Mouse (Mus musculus) cerebellum, adult 2 months (tissue): ENCODE data around the gene Tbc1d10c. TPM values are rescaled to one million over a fixed set of nuclear protein-coding genes. Genes with fewer than 3 reads are reported as not detected.
"Not testable (repeated sequence)": the region's sequence is repeated elsewhere in the genome, so short reads cannot be mapped to it uniquely, and the experiment has no call there.

Experiments used
- DNase-seq, 2 experiments: peaks; one replicate each; pipeline ENCODE4 v3.0.0; 2021
- H3K27ac ChIP-seq: fragments of 200-500 bp; 2 replicates; pipeline ENCODE4 v1.5.1; 2012; ENCODE audit warnings: low read length, control low read depth, inconsistent platforms; ENCODE audit not compliant: insufficient read depth
- H3K27me3 ChIP-seq: fragments of 200-500 bp; 2 replicates; pipeline ENCODE4 v1.6.1; 2012; ENCODE audit warnings: inconsistent platforms, mild to moderate bottlenecking, low read length, moderate library complexity; ENCODE audit not compliant: control insufficient read depth, insufficient read depth
- H3K4me1 ChIP-seq: fragments of 200-500 bp; 2 replicates; pipeline ENCODE4 v1.6.1; 2011; ENCODE audit warnings: low read length; ENCODE audit not compliant: control insufficient read depth, insufficient read depth
- H3K4me3 ChIP-seq: fragments of 200-500 bp; replicated peaks from 2 replicates; pipeline ENCODE3; 2011; ENCODE audit warnings: mild to moderate bottlenecking, low read depth, low read length, control low read depth; ENCODE audit not compliant: insufficient read depth
- CTCF ChIP-seq: fragments of 200-500 bp; IDR thresholded peaks from 2 replicates; pipeline ENCODE4 v1.5.1; 2011; ENCODE audit warnings: low read depth, mild to moderate bottlenecking, control low read depth, low read length, moderate library complexity, borderline replicate concordance; ENCODE audit not compliant: insufficient read depth
- POLR2A ChIP-seq: fragments of 200-500 bp; IDR thresholded peaks from 2 replicates; pipeline ENCODE4 v1.6.1; 2011; ENCODE audit warnings: low read length, control low read depth, borderline replicate concordance; ENCODE audit not compliant: insufficient read depth
- WGBS: fragments of 180-500 bp; shearing (Covaris S2); methylation state at CpG from one replicate; pipeline ENCODE4 v1.1.7; 2018; 5-methylcytosine and 5-hydroxymethylcytosine counted together
- polyA plus RNA-seq: library from polyadenylated mRNA; depleted of rRNA; stranded (reverse); fragments of >200 nt; gene quantifications from 2 replicates; pipeline ENCODE4 v1.2.3, GENCODE M21; 2012; rRNA removed

Gene Tbc1d10c
- polyA plus RNA-seq, 1 experiment, result 1.1 TPM

DNA sequence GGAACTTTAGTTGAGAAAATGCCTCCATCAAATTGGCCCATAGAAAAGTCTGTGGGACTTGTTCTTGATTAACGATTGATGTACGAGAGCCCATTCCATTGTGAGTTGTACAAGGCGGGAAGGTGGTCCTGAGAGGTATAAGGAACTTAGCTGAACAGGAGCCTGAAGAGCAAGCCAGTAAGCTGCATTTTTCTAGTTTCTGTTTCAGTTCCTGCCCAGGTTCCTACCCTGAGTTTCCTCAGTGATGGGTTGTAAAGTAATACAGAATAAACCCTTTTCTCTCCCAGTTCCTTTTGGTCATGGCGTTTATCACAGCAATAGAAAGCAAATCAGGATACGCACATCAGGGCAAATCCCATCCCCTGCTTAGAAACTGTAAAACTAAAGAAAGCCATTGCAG, 53.2 kb downstream of the Tbc1d10c start:
- WGBS, result 88% methylated on average over 5 of the region's 5 CpGs
- no peak for DNase-seq

DNA sequence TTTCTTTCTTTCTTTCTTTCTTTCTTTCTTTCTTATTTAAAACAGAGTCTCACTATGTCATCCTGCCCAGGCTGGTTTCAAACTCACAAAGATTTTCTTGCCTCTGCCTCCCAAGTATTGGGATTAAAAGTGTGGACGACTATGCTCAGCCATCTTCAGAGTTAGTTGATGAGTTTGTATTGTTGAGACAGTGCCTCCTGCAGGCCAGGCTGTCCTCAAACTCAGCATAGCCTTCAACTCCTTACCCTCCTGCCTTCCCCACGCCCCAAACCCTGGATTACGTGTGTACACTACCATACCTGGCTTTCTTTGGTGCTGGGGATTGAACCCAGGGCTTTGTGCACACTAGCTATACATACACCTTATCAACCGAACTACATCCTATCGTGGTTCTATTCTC, 54.6 kb downstream of the Tbc1d10c start:
- Histone ChIP-seq H3K27ac (no peak overlapping the region), H3K4me3 (no peak overlapping the region), H3K27me3 (no peaks in the 10 kb centered on the region), H3K4me1 (no peaks in the 10 kb centered on the region)
- WGBS, result 82% methylated on average over 5 of the region's 5 CpGs
- DNase-seq, result no peak
- TF ChIP-seq POLR2A (no peak), CTCF (no peak)

More for the DNA sequence above, 53.2 kb downstream of the Tbc1d10c start:
- TF ChIP-seq CTCF (no peak), POLR2A (no peak)
- no peak overlapping the region for H3K27ac ChIP-seq
- no peak overlapping the region for H3K4me3 ChIP-seq
- H3K4me1 ChIP-seq, result no peaks in the 10 kb centered on the region
- no peaks in the 10 kb centered on the region for H3K27me3 ChIP-seq

DNA sequence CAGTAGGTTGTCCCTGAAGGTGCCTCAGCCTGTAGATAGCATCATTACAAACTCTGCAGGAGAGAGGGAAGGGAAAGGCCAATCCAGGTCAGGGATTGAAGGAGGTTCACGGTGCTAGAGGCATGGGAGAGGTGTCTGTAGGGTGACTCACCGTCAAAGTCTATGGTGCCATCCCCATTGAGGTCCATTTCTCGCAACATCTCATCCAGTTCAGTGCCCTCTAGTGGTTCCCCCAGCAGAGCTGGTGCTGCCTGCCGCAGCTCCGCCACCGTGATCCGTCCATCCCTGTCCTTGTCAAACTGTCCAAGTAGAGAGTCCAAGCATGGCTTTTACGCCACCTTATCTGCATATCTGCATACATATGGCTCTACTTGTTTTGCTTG, 55.1 kb downstream of the Tbc1d10c start:
- not testable (repeated sequence) for H3K4me3 ChIP-seq, H3K27me3 ChIP-seq, H3K27ac ChIP-seq, H3K4me1 ChIP-seq
- DNase-seq, result peak; percentile 36 to 37
- 12% methylated on average over 8 of the region's 8 CpGs for WGBS
- peak; percentile 59; the same call in 1 of the 2 replicates for TF ChIP-seq CTCF

DNA sequence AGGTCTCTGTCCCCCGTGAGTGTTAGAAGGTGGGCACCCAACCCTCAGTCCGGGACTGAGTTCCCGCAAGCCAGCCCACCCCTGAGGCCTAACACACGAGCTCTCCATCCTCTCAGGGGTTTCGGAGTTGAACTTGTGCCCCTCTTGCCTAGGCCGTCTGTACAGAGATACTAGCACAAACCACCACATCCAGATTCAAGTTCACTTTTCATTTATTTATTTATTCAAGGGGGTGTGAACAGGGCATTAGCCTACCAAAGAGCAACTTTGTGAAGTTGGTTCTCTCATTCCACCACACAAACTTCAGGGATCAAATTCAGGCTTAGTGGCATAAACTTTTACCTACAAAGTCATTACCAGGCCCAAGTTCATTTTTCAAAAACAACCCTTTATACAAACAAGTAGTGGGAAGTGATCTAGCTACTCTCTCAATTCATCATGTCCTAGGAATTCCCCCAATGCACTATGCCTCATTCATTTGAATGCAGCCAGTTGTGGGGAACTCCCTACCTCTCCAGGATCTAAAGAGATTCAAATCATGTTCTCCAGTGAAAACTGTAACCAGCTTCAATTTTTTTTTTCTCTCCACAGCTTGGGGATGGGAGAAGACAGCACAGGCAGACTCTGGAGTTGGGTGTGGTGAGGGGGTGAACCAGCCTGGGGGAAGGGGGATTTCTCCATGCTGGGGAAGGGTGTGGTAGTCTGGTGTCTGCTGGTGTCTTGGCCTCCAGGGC, 55.7 kb downstream of the Tbc1d10c start:
- H3K4me3 ChIP-seq, H3K4me1 ChIP-seq, H3K27ac ChIP-seq, H3K27me3 ChIP-seq, DNase-seq: not testable (repeated sequence)
- 85% methylated on average over 6 of the region's 6 CpGs for WGBS

DNA sequence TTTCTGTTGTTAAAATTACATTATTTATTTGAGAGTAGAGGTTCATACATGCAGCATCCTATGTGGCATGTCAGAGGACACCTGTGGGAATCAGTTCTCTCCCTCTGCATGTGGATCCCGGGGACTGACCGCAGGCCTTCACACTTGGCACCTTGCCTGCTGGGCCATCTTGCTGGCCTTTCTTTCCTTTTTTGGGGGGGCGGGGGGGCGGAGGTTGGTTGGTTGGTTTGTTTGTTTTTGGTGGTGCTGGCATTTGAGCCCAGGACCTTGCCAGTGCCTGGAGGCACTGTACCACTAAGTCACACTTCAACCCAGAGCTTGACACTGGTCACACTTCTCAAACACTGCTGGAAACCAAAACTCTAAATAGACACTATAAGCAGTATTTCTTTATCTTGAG, 56.7 kb downstream of the Tbc1d10c start:
- no peaks in the 10 kb centered on the region for H3K4me1 ChIP-seq
- no peak overlapping the region for H3K4me3 ChIP-seq
- H3K27me3 ChIP-seq, result no peaks in the 10 kb centered on the region
- peak in 1 of 2 experiments; percentile 4 for DNase-seq
- no peak for TF ChIP-seq CTCF
- no peak for TF ChIP-seq POLR2A
- no peak overlapping the region for H3K27ac ChIP-seq
- WGBS, result 63% methylated on average over 4 of the region's 4 CpGs

Other genes with a start within 250 kb of the Tbc1d10c start
- 0.11 and 0.21 TPM in 2 replicates for gene Aldh3b3, start 232.6 kb downstream of the Tbc1d10c start, polyA plus RNA-seq
- gene Aldh3b2, start 219.0 kb downstream of the Tbc1d10c start, polyA plus RNA-seq, result 0.32 and 0.36 TPM in 2 replicates
- gene Acy3, start 204.7 kb downstream of the Tbc1d10c start, polyA plus RNA-seq, result 9.7 and 10.8 TPM in 2 replicates
- gene Tbx10, start 198.5 kb downstream of the Tbc1d10c start, polyA plus RNA-seq, result 0.08 and 0.33 TPM in 2 replicates
- 8.4 and 9.4 TPM in 2 replicates for gene Nudt8, start 190.7 kb downstream of the Tbc1d10c start, polyA plus RNA-seq
- 4.8 and 5.5 TPM in 2 replicates for gene Gm49405, start 190.7 kb downstream of the Tbc1d10c start, polyA plus RNA-seq
- 15.8 and 19.9 TPM in 2 replicates for gene Doc2g, start 188.0 kb downstream of the Tbc1d10c start, polyA plus RNA-seq
- 331 and 332 TPM in 2 replicates for gene Ndufv1, start 178.5 kb downstream of the Tbc1d10c start, polyA plus RNA-seq
- gene Gstp1, start 153.3 kb downstream of the Tbc1d10c start, polyA plus RNA-seq, result 517 and 561 TPM in 2 replicates
- gene Gstp2, start 145.3 kb downstream of the Tbc1d10c start, polyA plus RNA-seq, result 8.0 and 10.0 TPM in 2 replicates
- gene Gstp3, start 131.7 kb downstream of the Tbc1d10c start, polyA plus RNA-seq, result not detected in 2 replicates
- 5.5 and 8.0 TPM in 2 replicates for gene Cabp2, start 109.7 kb downstream of the Tbc1d10c start, polyA plus RNA-seq
- 88.7 and 97.0 TPM in 2 replicates for gene Cdk2ap2, start 94.1 kb downstream of the Tbc1d10c start, polyA plus RNA-seq
- 568 and 602 TPM in 2 replicates for gene Pitpnm1, start 91.3 kb downstream of the Tbc1d10c start, polyA plus RNA-seq
- 207 and 209 TPM in 2 replicates for gene Aip, start 65.4 kb downstream of the Tbc1d10c start, polyA plus RNA-seq
- 0.11 and 0.13 TPM in 2 replicates for gene Gpr152, start 51.5 kb downstream of the Tbc1d10c start, polyA plus RNA-seq
- gene Cabp4, start 47.3 kb downstream of the Tbc1d10c start, polyA plus RNA-seq, result 0.06 and 0.16 TPM in 2 replicates
- gene Coro1b, start 42.7 kb downstream of the Tbc1d10c start, polyA plus RNA-seq, result 240 and 294 TPM in 2 replicates
- gene Ptprcap, start 37.7 kb downstream of the Tbc1d10c start, polyA plus RNA-seq, result 0.98 and 1.2 TPM in 2 replicates
- 93.6 and 95.0 TPM in 2 replicates for gene Rps6kb2, start 27.9 kb downstream of the Tbc1d10c start, polyA plus RNA-seq
- gene Carns1, start 15.8 kb downstream of the Tbc1d10c start, polyA plus RNA-seq, result 25.8 and 31.2 TPM in 2 replicates
- 316 and 348 TPM in 2 replicates for gene Ppp1ca, start 781 bp upstream of the Tbc1d10c start, polyA plus RNA-seq
- 31.9 and 37.6 TPM in 2 replicates for gene Rad9a, start 10.4 kb upstream of the Tbc1d10c start, polyA plus RNA-seq
- gene Clcf1, start 23.0 kb upstream of the Tbc1d10c start, polyA plus RNA-seq, result 4.3 and 5.0 TPM in 2 replicates
- 0.77 TPM in 1 of 2 replicates, not detected in the other for gene AC109138.7, start 23.1 kb upstream of the Tbc1d10c start, polyA plus RNA-seq
- 39.3 and 40.1 TPM in 2 replicates for gene Pold4, start 40.6 kb upstream of the Tbc1d10c start, polyA plus RNA-seq
- 139 and 151 TPM in 2 replicates for gene Ssh3, start 77.9 kb upstream of the Tbc1d10c start, polyA plus RNA-seq
- 74.3 and 76.1 TPM in 2 replicates for gene Ankrd13d, start 91.9 kb upstream of the Tbc1d10c start, polyA plus RNA-seq
- 226 and 239 TPM in 2 replicates for gene Grk2, start 114.9 kb upstream of the Tbc1d10c start, polyA plus RNA-seq
- gene Kdm2a, start 207.0 kb upstream of the Tbc1d10c start, polyA plus RNA-seq, result 87.1 and 90.4 TPM in 2 replicates
- gene Rhod, start 248.1 kb upstream of the Tbc1d10c start, polyA plus RNA-seq, result 9.9 and 10.5 TPM in 2 replicates